ENCODE assay signal across 10 mouse cellular contexts in genomic region chr2:181119952-181120351, GRCm38 (mm10). TPM values are rescaled to one million over a fixed set of nuclear protein-coding genes. Genes with fewer than 3 reads are reported as not detected.
A peak's percentile ranks its signal among the peaks of the same experiment; 100 is the strongest.
DNase-seq lines count a peak whose midpoint lies in the region; ATAC-seq and TF ChIP-seq lines count a peak whose summit lies in the region.
"Had no signal": no experiment of that assay in that cellular context is flagged by ENCODE, and none has a peak within 500 bp of the region (broad histone marks: within the 10 kb centered on the region; RNA-seq: fewer than 3 reads in every experiment).

No protein-coding gene starts in this region.

- no peak overlapping the region for H3K4me2 ChIP-seq in forebrain, embryonic 14.5 days (ENCODE audit: low read length)
- no peak overlapping the region for H3K4me2 ChIP-seq in midbrain, embryonic 13.5 days (replicated peaks)
- H3K4me2 ChIP-seq: liver, embryonic 11.5 days; stomach, embryonic 15.5 days had no signal

- H3K9me3 ChIP-seq in forebrain, embryonic 14.5 days (replicated peaks; ENCODE audit: control insufficient read depth, low read length): no peaks in the 10 kb centered on the region
- H3K9me3 ChIP-seq in midbrain, embryonic 13.5 days: no peaks in the 10 kb centered on the region
- H3K9me3 ChIP-seq in heart, embryonic 10.5 days: no peaks in the 10 kb centered on the region
- H3K9me3 ChIP-seq: stomach, embryonic 15.5 days had no signal

- H3K36me3 ChIP-seq in forebrain, embryonic 14.5 days (ENCODE audit: control insufficient read depth, insufficient read depth, low read length): no peaks in the 10 kb centered on the region
- H3K36me3 ChIP-seq in midbrain, embryonic 13.5 days: no peaks in the 10 kb centered on the region
- H3K36me3 ChIP-seq in heart, embryonic 10.5 days: no peaks in the 10 kb centered on the region
- H3K36me3 ChIP-seq: stomach, embryonic 15.5 days had no signal

- WGBS in forebrain, embryonic 14.5 days: 35% methylated on average over 10 of the region's 10 CpGs
- whole genome bisulfite sequencing in midbrain, embryonic 13.5 days: 41% methylated on average over 10 of the region's 10 CpGs
- 23% methylated on average over 10 of the region's 10 CpGs for WGBS in heart, embryonic 10.5 days

- peak overlapping the region; percentile 25; the same call in 1 of the 2 replicates for H3K9ac ChIP-seq in forebrain, embryonic 14.5 days (ENCODE audit: low read length)
- no peak overlapping the region for H3K9ac ChIP-seq in midbrain, embryonic 13.5 days (replicated peaks)
- H3K9ac ChIP-seq: stomach, embryonic 15.5 days had no signal

- TF ChIP-seq CTCF in layer of hippocampus, adult 2 months (conservative IDR thresholded peaks at IDR 0.05): no peak

- peak overlapping the region; percentile 81 for H3K27ac ChIP-seq in forebrain, embryonic 14.5 days (ENCODE audit: low read depth, low read length)
- H3K27ac ChIP-seq in layer of hippocampus, adult 2 months: peak overlapping the region; percentile 91
- H3K27ac ChIP-seq in midbrain, embryonic 13.5 days: peak overlapping the region; percentile 87
- no peak overlapping the region for H3K27ac ChIP-seq in heart, embryonic 10.5 days
- H3K27ac ChIP-seq: stomach, embryonic 15.5 days had no signal

- peak; percentile 13; the same call in 1 of the 2 replicates for ATAC-seq in forebrain, embryonic 14.5 days
- peak; percentile 8; the same call in 1 of the 2 replicates for ATAC-seq in midbrain, embryonic 13.5 days

- H3K4me1 ChIP-seq in forebrain, embryonic 14.5 days (ENCODE audit: control insufficient read depth, insufficient read depth, low read length): peaks cover 39% of the 10 kb centered on the region
- peaks cover 84% of the 10 kb centered on the region for H3K4me1 ChIP-seq in midbrain, embryonic 13.5 days (replicated peaks)
- H3K4me1 ChIP-seq in heart, embryonic 10.5 days: no peaks in the 10 kb centered on the region
- H3K4me1 ChIP-seq: stomach, embryonic 15.5 days had no signal

- H3K27me3 ChIP-seq in forebrain, embryonic 14.5 days (replicated peaks; ENCODE audit: control insufficient read depth, insufficient read depth, low read length): no peaks in the 10 kb centered on the region
- no peaks in the 10 kb centered on the region for H3K27me3 ChIP-seq in midbrain, embryonic 13.5 days
- H3K27me3 ChIP-seq in heart, embryonic 10.5 days (ENCODE audit: insufficient read depth, poor library complexity, severe bottlenecking): peaks cover 33% of the 10 kb centered on the region
- H3K27me3 ChIP-seq: stomach, embryonic 15.5 days had no signal

- DNase-seq in cerebellum, adult 8-10 months: peak; percentile 64
- DNase-seq in forebrain, embryonic 14.5 days (ENCODE audit: low spot score): peak; percentile 36
- peak; percentile 76 to 90 for DNase-seq in layer of hippocampus, adult 2 months (ENCODE audit: low spot score in 2 of 2)
- no peak for DNase-seq in spleen, postnatal 14 days (ENCODE audit: low spot score in 2 of 2)
- DNase-seq in adrenal gland, adult 18-20 months (ENCODE audit: low spot score in 2 of 2): no peak
- DNase-seq in heart, embryonic 10.5 days (ENCODE audit: low spot score): no peak
- no peak for DNase-seq in urinary bladder, postnatal 25 days (ENCODE audit: low spot score)

- no peak overlapping the region for H3K4me3 ChIP-seq in forebrain, embryonic 14.5 days (ENCODE audit: low read depth, low read length)
- H3K4me3 ChIP-seq in layer of hippocampus, adult 2 months: no peak overlapping the region; the same call in 1 of the 2 replicates
- H3K4me3 ChIP-seq in midbrain, embryonic 13.5 days (replicated peaks): no peak overlapping the region
- no peak overlapping the region for H3K4me3 ChIP-seq in heart, embryonic 10.5 days
- H3K4me3 ChIP-seq: stomach, embryonic 15.5 days had no signal

RNA-seq across cellular contexts. Expression of gene Kcnq2, which starts 15.1 kb away (rescaled TPM):
- polyA plus RNA-seq in forebrain, embryonic 14.5 days (2014; fragmentation: Nextera tagmentation; extraction: Ambion mirVana): 22.8 and 31.2 TPM in 2 replicates
- total RNA-seq in layer of hippocampus, adult 2 months (2021): 100 to 1,000 TPM; 327 to 335 TPM
- 44.0 and 47.3 TPM in 2 replicates for polyA plus RNA-seq in midbrain, embryonic 13.5 days (2015; fragmentation: Nextera tagmentation; extraction: Ambion mirVana)
- total RNA-seq in adrenal gland, adult 18-20 months (2021): 1 to 10 TPM; 5.2 to 7.3 TPM
- polyA plus RNA-seq in heart, embryonic 10.5 days (2016; fragmentation: Nextera tagmentation; extraction: Ambion mirVana): 0.07 and 0.50 TPM in 2 replicates

RNA-seq across cellular contexts. Expression of gene Eef1a2, which starts 36.9 kb away (rescaled TPM):
- 5.1 and 5.9 TPM in 2 replicates for polyA plus RNA-seq in forebrain, embryonic 14.5 days (2014; fragmentation: Nextera tagmentation; extraction: Ambion mirVana)
- total RNA-seq in layer of hippocampus, adult 2 months (2021): 1,000 to 10,000 TPM; 1,145 to 1,175 TPM
- polyA plus RNA-seq in midbrain, embryonic 13.5 days (2015; fragmentation: Nextera tagmentation; extraction: Ambion mirVana): 3.5 and 3.8 TPM in 2 replicates
- total RNA-seq in adrenal gland, adult 18-20 months (2021): 10 to 100 TPM; 55.1 to 71.0 TPM
- polyA plus RNA-seq in heart, embryonic 10.5 days (2016; fragmentation: Nextera tagmentation; extraction: Ambion mirVana): 0.95 and 2.6 TPM in 2 replicates
- polyA plus RNA-seq: liver, embryonic 11.5 days had no signal

Comparison
In these comparisons a context has a peak if more than half of its experiments do, and no peak if none do; other contexts are left out.
1. DNase-seq: peak in cerebellum, adult 8-10 months (single experiment), forebrain, embryonic 14.5 days (single experiment) and layer of hippocampus, adult 2 months (2 of 2); none in spleen, postnatal 14 days (0 of 2), adrenal gland, adult 18-20 months (0 of 2), heart, embryonic 10.5 days (single experiment) and urinary bladder, postnatal 25 days (single experiment).
2. RNA of gene Kcnq2, which starts 15.1 kb away (polyA plus RNA-seq): 44.0 to 47.3 TPM in midbrain, embryonic 13.5 days and 22.8 to 31.2 TPM in forebrain, embryonic 14.5 days; 0.07 to 0.50 TPM in heart, embryonic 10.5 days; every median in the first group is over 10 times any median in the second.